Mouse (Mus musculus): ENCODE results near the gene Trabd.

DNA sequence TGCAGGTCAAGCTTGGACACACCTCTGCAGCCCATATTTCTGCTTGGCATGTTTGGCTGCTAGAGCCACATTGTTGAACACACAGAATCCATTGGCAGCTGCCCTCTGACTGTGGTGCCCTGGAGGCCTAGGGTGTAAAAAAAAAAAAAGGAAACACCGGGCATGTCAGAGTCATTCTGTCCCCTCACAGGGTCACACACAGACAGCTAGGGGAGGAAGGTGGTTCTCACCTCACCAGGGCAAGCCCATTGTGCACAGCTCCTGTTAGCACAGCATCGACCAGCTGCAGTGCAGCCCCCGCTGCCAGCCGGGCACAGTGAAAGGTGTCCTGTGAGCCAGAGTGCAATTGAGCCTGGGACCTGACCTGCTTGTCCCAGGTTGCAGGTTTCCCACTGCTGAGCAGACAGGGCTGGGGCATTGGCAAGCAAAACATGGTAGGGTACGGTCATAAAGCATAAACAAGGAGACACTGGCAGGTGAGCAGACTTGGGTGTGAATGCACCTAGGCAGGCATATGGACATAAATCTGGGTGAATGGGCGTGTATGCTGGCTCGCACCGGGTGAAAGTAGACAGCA is 52.5 kb downstream of the Trabd start:
- no peak for TF ChIP-seq POLR2A (IDR thresholded peaks at IDR 0.05; ENCODE audit: insufficient read depth, low read depth, low read length)
- TF ChIP-seq CTCF (IDR thresholded peaks at IDR 0.05), result no peak
- TF ChIP-seq EP300 (IDR thresholded peaks at IDR 0.05; ENCODE audit: insufficient read depth, low read depth, low read length), result no peak

All from heart, adult 2 months (tissue).